Mouse (Mus musculus) cerebellum, adult 9-10 months (tissue): ENCODE data around the gene Ppfia3.

Experiments
- DNase-seq: peaks from one replicate; pipeline ENCODE4 v3.0.0; 2022

Gene Ppfia3

DNA sequence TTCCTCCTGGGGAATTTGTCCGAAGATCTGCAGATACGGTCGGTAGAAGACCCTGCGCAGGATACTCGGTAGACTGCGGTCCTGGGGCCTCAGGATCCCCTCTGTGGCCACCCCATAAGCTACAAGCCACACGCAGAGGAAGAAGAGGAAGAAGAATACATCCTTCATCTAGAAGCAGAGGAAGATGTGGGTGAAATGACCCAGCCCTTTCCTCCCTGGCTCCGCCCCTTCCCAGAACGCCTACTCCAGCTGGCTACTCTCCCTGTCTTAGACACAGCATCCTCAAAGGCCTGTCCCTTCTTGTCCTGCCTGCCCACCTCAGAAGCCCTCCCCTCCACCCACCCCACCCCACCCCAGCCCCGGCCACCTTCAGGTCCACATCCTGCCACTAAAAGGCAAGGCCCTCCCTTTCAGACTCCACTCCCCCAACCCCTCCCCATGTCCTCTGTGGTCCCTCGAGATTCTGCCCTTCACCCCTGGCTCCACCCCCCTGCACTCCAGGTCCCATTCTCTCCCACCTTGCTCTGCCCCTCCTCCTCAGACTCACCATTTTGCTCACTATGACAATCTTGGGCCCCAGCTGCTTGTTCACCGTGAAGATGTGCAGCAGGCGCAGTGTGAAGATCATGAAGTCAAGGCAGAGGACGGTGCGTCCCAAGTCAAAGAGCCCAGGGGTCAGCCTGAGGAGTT lies 58.1 kb downstream of the Ppfia3 start:
- DNase-seq, result no peak

DNA sequence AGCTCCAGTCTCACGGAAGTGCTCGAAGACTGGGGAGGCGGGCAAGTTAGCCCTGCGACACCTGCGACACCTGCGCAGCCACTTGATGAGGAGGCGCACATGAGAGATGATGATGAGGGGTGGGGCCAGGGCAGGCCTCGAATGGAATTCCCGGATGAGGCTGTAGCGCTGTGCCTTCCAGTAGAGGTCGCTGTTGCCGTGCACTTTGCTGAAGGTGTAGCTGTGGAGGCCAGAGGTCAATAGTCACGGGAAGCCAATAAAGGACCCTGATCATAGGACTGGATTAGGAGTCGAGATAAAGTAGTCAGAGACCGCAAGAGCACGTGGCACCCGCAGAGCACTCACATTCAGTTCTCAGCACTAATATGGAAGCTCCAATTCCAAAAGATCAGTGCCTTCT lies 61.5 kb downstream of the Ppfia3 start:
- peak; percentile 91 for DNase-seq

DNA sequence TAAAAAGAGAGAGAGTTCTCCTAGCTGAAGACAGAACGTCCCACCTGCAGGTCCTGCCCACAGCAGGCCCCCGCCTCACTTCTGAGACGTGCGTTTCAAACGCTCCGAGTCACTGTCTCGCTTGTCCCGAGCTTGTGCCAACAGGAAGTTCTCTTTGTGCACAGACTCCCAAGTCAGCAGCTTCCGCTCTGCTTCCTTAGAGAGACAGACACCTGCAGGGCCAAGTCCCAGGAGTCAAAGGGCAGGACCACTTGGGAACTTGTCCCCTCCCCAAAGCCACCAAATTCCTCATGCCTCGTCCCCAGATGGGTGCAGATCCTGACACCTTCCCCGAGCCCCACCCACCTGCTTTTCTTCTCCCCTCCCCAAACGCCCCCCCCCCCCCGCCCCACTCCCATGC lies 62.0 kb downstream of the Ppfia3 start:
- peak; percentile 39 for DNase-seq

GRCm38 (mm10) chr7:45302626-45303025 lies 64.2 kb downstream of the Ppfia3 start:
- DNase-seq, result no peak

GRCm38 (mm10) chr7:45300270-45300669 lies 66.5 kb downstream of the Ppfia3 start:
- DNase-seq, result peak; percentile 74

- DNase-seq, result peak; percentile 50
Observed at GRCm38 (mm10) chr7:45299752-45300151, 67.1 kb downstream of the Ppfia3 start.

DNA sequence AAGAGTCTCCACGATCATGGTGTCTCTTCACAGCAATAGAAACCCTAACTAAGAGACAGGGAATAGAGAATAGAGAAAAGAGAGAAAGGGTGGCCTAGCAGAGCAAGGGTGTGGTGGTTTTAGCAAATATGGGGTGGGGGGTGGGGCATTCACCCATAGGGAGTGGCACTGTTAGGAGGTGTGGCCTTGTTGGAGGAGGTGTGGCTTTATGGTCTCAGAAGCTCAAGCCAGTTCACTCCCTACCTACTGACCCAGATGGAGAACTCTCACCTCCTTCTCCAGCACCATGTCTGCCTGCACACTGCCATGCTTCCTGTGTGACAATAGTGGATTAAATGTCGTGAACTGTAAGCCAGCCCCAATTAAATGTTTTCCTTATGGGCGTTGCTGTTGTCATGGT lies 69.3 kb downstream of the Ppfia3 start:
- no peak for DNase-seq

DNA sequence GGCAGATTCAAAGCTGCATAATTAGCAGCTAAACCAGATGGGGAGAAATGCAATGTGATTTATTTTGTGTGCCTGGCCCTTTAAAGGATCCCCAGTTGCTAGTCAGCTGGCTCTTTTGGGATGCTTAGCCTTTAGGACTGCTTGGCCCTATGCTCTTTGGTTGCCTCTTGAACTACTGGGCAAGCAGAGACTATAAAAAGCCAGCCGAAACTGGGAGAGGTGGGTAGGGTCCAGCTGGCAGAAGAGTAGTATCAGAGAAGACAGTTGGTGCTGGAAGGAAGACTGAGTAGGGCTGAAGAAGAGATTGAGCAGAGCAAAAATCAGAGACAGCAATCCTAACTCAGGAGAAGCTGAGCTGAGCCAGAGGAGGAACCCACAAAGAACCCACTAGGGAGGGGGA lies 70.2 kb downstream of the Ppfia3 start:
- DNase-seq, result no peak
